Mouse (Mus musculus) lung, postnatal 0 days (tissue): ENCODE results near the gene Fmo3.

Experiments
- CTCF ChIP-seq: IDR thresholded peaks from 2 replicates; pipeline ENCODE4 v1.5.1; 2016; ENCODE audit warnings: antibody characterized with exemption, mild to moderate bottlenecking
- EP300 ChIP-seq: IDR thresholded peaks from 2 replicates; pipeline ENCODE4 v1.6.1; 2016; ENCODE audit warnings: antibody characterized with exemption, mild to moderate bottlenecking, control low read depth

DNA sequence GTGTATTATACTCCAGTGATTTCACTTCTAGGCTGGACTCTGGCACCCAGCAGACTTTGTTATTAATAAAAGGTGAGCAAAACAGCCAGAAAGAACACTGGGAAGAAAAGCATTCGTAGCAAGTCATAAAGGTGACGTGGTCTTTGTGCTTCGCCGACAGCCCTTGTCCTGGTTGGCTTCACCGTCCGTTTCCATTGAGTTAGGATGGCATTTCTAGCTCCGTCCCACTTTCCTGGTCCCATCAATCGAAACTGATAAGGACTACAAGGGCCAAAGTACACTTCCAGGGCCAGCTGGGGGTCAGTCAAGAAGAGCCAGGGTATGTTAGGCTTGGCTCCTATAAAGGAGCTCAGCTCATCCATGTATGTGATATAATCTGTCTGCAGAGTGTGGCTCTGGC lies 67.7 kb downstream of the Fmo3 start:
- TF ChIP-seq CTCF = no peak
- no peak for TF ChIP-seq EP300
